Mouse (Mus musculus) telencephalon, adult 2 months (tissue): ENCODE results near the gene Vars.
"Not testable (repeated sequence)": the region's sequence is repeated elsewhere in the genome, so short reads cannot be mapped to it uniquely, and the experiment has no call there.

Experiments used
- DNase-seq: peaks from one replicate; pipeline ENCODE4 v3.0.0-alpha.2; 2011; ENCODE audit warnings: low read depth, low spot score

The Vars gene

DNA sequence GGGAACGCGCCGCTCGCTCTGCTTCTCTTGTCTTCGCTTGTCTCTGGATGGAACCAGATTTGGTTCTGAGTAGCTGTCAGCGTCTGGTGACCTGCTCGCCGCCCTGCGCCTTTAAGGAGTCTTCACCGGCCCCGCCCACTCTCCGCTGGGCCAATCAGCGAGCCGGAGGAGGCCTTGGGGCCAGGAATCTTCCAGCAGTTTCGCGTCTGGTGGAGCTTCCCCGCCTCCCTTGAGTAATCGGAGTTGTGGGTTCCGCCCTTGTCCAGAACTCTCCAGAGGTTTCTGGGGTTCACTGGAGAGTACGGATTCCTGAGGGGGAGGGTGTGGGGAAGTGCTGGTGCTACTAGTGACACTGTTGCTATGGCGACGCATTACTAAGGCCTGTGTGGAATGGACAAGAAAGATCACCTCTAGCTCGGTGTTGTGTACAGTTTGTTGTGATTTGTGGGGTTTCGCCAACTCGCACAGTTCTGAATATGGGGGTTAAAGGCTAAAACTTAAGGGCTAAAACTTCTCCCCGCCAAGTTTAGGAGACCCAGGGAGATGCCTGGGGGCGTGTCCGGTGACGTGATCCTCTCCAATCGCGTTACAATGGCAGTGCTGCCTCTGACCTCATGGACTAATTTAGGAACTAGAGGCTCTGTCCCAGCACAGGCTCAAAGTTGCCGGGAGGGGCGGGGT lies 28.6 kb upstream of the Vars start, which contains the start of the genes Hspa1a and Hspa1l:
Hspa1a (minus strand) TSS at position 88 of the 681 bp plus-strand sequence.
Hspa1l (plus strand) TSS at position 635 of the 681 bp plus-strand sequence.
- DNase-seq = not testable (repeated sequence)

DNA sequence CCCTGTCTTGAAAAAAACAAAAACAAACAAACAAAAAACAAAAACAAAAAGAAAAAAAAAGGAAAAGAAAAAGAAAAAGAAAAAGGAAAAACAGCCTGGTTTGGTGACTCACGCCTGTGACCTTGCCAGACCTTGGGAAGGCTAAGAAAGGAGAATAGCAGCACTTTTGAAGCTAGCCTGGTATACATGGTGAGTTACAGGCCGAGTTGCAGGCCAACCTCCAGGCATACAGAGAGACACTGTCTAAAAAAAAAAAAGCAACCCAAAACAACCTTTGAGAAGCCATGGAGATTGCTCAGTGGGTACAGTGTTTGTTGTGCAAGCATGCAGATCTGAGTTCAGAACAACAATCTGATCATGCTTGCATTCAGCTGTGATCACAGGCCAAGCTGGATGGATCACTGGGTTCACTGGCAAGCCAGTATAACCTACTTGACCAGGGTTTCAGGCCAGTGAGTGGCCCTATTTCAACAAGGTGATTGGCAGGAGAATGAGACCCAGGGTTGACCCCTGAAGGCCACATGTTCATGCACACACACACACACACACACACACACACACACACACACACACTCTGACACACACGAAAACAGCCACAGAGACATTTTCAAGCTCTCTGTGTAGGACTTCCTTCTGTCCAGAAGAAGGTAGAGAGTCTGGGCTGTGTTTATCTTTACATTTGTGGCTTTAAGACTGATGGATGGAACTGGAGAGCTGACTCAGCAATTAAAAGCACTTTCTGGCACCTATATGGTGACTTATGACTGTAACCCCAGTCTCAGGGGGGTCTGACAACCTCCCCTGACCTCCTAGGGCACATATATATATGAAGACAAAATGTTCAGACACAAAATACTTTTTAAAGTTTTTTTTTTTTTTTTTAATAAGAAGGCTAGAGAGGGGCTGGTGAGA lies 24.9 kb upstream of the Vars start:
- no peak for DNase-seq

DNA sequence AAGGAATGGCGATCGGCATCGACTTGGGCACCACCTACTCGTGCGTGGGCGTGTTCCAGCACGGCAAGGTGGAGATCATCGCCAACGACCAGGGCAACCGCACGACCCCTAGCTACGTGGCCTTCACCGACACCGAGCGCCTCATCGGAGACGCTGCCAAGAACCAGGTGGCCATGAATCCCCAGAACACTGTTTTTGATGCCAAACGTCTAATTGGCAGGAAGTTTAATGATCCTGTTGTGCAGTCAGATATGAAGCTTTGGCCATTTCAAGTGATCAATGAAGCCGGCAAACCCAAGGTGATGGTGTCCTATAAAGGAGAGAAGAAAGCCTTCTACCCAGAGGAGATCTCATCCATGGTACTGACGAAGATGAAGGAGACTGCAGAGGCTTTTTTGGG lies 23.8 kb upstream of the Vars start:
- DNase-seq = no peak

DNA sequence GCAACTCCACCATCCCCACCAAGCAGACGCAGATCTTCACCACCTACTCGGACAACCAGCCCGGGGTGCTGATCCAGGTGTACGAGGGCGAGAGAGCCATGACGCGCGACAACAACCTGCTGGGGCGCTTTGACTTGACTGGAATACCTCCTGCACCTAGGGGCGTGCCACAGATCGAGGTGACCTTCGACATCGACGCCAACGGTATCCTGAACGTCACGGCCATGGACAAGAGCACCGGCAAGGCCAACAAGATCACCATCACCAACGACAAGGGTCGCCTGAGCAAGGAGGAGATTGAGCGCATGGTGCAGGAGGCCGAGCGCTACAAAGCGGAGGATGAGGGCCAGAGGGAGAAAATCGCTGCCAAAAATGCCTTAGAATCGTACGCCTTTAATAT lies 22.5 kb upstream of the Vars start:
- DNase-seq = no peak

DNA sequence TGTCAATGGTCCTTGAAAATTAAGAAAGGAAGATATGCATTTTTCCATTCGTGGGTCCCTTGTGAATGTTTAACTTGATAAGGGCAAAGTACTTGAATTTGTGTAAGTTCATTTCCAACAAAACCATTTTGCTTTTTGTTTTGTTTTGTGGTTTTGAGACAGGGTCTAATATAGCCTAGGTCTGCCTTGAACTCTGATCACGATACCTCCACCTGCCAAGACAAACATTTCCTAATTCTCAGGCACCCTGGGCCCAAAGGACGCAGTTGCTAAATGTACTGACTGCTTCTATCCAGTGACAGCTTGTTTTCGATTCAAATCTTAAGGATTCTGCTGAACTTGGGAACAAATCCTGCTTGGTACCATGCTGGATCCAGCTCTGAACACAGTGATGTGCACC lies 21.2 kb upstream of the Vars start:
- no peak for DNase-seq

DNA sequence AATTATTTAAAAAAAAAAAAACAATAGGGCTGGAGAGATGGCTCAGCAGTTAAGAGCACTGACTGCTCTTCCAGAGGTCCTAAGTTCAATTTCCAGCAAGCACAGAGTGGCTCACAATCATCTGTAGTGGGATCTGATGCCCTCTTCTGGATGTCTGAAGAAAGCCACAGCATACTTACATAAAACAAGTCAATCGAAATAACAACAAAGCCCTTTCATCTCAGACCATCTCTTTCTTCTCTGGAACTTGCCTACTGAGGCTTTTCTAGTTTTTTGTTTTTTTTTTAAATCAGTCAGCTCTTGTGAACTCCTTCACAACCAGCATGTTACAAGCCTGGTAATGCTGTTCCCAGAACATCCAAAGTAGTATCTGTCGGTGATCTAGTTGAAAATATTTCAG lies 20.1 kb upstream of the Vars start:
- no peak for DNase-seq

DNA sequence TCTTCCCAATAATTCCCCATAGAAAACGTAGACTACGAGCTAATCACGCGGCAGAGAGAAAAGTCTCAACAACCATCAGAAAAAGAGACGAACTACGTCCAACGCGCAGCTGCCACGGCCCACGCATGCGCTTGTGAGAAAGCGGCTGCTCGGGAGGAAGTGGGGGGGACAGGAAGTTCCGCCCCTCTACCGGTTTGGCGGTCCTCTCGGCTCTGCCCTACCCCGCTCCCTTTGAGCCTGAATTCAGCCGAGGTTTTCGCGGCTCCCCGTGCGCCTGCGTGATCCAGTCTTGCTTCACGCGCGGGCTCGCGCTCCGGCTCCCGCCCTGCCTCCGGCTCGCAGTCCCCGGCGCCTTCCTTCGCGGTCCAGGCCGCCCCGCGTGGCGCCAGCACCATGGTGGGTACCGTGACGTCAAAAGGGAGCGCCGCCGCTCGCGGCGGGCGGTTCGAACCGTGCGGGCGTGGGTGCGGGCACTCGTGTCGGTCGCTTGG lies 19.1 kb upstream of the Vars start, which contains the start of gene Lsm2:
Lsm2 (plus strand) TSS at position 173 of the 491 bp plus-strand sequence.
- DNase-seq = peak; percentile 93

DNA sequence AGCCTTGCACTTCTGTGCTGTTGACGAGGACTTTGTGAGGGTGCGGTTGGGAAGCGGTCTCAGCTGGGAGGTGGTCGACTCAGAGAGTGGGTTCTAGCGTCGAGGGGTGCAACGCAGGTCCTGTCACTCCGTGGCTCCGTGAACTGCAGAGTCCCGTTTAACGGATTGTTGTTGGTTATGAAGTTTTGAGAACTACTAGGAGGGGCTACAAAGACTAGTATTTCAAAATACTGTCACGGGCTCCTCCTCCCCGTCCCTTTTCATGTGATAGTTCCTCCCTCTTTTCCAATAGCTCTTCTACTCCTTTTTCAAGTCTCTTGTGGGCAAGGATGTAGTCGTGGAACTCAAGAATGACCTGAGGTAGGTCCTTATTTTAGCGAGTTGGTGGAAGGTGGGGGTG lies 18.5 kb upstream of the Vars start:
- DNase-seq = no peak

DNA sequence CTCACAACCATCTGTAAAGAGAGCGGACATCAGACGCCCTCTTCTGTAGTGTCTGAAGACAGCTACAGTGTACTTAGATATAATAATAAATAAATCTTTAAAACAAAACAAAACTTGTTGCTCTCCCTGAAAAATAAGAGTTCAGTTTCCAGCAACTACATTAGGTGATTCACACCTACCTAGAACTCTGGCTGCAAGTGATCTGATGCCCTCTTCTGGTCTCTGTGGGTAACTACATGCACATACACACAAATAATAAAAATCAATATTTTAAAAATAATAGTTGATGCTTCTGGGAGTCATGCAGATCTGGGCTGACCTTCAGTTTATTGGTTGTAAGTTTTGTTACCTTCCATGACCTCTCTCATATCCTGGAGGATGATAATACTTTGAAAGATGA lies 16.6 kb upstream of the Vars start:
- no peak for DNase-seq

DNA sequence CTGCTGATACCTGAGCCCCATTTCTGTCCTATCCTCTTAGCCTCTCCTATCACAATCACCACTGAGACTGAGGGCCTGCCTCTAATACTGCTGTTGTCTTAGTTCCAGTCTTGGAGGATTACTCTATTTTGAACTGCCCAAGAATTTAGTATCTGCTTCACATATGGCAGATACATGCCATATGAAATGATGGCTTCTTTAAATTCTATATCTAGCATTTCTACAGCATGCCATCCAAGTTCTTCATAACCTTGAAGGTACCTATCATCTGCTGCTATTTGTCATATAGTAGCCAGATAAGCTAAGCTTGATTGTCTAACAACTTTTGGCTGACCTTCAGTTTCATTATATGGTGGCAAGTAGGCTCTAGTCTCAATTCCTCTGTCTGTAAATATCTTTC lies 6.0 kb upstream of the Vars start:
- no peak for DNase-seq

DNA sequence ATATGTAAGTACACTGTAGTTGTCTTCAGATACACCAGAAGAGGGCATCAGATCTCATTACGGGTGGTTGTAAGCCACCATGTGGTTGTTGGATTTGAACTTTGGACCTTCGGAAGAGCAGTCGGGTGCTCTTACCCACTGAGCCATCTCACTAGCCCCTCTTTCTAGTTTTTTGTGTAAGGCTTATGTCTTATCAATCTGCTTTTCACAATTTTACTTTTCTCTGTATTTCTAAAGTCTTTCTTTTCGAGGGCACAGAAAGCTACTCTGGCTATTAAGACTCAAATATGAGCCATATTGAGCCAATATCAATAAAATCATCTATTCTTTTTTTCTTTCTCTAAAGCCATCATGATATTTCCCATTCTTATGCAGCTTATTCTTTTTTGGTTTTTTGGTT lies 5.6 kb upstream of the Vars start:
- DNase-seq = not testable (repeated sequence)

DNA sequence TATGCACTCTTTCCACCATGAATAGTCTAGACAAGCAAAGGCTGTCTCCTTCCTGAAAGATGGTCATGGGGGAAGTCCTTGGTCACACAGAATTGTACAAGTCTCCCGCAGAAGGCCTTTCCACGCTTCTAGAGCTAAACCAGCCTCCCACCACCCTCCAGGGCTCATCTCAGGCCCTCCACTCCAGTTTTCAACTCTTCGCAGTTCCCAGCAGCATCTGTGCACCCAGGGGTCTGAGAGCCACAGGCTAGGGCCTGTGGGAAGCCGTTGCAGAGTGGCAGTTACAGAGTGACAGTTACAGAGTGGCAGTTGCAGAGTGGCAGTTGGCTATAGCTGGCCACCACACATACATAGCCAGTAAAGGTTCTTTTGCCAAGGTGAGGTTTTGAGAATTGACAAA lies 4.9 kb upstream of the Vars start:
- DNase-seq = not testable (repeated sequence)

DNA sequence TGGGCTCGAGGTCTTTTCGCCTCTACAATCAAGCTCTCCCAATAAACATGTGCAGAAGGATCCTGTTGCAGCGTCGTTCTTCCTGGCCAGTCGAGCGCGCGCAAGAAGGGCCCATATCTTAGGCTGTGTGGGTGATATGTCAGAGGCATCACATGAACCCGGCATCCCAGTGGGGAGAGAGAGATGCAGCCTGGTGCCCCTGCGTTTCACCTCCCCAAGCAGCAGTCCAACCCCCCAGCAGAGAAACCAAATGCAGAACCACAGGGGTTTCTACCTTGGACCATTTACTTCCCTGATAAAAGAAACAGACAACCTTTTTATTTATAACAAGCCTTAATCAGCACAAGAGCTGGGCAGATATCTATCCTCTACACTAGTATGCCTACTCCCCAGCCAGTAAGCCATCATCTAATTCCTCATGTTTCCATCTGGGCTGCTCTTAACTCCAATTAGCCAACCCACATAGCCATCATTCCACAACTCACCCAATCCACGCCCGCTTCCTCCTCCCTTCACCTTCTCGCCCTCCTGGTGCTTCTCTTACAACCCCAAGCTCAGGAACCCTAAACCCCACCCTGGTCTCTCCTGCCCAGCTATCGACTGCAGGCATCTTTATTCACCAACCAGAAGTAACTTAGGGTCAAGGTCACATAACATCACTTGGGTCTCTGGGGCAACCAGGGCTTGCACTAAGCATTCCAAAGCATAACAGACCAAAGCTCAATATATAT lies 4.2 kb upstream of the Vars start:
- DNase-seq = no peak

DNA sequence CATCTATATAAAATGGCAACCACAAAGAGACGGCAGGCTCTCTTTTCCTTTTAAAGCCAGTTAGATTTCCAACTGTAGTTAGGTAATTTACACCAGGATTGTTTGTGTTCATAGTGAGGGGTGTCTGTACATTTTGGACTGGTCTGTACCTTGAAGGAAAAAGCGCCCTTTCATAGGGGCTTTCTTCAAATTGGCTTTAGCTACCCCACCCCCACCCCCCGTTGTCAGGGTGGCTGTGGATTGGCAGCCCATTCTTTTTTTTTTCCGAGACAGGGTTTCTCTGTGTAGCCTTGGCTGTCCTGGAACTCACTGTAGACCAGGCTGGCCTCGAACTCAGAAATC lies 3.7 kb upstream of the Vars start:
- no peak for DNase-seq

DNA sequence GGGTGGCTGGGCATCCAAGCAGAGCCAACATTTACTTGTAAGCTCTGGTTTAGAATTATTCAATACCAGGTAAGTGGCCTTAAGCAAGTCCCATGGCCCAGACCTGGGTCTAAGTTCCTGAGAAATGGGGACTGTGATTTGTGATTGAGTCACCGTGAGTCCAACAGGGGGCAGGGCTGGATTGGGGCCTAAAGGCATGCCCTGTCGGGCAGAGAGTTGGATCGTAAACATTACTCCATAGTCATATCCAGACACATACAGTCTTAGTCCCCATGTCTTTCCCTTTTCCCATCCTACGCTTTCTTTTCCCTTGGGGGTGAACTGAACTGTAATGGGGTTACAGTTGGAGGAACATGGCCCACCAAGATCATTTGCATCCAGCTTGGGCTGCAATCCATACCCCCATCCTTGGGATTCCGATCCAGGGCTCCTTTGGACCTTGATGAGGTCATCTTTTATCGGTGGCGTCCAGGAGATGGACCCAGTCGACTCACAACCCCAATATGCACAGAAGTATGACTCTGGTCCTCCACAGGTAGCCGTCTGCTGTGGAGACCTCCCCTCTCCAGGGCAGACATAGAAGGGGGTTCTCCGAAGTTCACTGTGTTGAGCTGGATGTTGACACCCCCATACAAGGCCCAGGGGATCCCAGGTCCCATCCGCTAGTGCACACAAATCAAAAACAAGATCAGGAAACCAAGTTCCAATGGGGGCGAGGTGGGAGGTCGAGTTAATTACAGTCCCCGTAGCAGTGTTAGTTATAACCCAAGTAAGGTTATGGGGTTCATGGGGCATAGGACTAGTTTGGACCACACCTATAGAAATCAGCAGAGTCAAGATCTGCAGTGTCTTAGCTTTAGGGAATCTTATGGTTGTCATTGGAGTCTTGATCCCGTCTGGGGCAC lies 2.0 kb upstream of the Vars start:
- DNase-seq = no peak

DNA sequence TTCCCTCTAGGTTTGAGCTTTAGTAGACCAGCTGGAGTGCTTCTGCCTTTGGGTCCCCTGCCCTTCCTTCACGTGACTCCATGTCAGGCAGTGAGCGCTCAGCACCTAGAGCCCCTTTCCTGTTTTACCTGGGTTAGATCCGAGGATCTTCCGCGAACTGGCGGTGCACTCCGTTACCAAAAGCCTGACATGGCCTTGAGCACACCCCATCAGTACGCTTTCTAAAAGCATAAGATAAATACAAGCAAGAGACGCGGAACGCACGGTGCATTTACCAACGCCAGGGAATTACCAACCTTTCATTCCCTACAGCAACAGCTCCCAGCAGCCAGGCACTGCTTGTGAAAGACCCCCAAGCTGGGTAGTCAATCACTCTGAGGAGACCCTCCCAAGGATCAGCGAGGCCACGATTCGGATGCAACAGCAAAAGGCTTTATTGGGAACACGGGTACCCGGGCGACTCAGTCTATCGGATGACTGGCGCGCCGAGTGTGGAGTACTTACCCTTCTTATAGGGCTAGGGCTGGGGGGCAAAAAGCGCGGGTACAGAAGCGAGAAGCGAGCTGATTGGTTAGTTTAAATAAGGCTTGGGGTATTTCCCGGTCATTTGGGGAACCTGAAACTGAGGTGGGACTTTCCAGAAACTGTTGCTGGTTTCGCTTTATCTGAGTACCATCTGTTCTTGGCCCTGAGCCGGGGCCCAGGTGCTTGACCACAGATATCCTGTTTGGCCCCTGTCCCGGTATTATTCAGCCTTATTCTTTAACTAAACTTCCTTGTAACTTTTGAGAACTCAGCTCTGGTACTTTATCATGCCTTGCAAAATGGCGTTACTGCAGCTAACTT lies 693 bp upstream of the Vars start:
- DNase-seq = not testable (repeated sequence)

DNA sequence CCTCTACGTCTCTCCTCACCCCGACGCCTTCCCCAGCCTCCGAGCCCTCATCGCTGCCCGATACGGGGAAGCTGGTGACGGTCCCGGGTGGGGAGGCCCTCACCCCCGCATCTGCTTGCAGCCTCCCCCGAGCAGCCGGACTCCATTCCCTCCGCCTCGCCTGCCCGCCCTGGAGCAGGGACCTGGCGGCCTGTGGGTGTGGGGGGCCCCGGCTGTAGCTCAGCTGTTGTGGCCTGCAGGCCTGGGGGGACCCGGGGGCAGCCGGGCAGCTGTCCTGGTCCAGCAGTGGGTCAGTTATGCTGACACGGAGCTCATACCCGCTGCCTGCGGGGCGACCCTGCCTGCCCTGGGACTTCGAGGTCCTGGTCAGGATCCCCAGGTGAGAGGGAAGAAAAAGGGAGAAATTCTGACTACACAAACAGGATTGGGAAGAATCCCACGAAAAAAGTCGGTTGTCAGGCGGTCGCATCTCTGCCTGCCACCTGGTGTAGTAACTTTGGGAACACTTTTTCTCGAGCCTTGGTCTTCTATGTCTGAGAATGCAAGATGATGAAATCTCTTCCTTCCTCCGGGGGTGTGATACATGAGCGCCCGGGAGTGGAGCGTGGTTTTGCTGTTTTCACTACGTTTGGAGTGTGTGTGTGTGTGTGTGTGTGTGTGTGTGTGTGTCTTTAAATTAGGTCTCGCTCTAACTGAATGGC lies 815 bp downstream of the Vars start:
- DNase-seq = no peak

DNA sequence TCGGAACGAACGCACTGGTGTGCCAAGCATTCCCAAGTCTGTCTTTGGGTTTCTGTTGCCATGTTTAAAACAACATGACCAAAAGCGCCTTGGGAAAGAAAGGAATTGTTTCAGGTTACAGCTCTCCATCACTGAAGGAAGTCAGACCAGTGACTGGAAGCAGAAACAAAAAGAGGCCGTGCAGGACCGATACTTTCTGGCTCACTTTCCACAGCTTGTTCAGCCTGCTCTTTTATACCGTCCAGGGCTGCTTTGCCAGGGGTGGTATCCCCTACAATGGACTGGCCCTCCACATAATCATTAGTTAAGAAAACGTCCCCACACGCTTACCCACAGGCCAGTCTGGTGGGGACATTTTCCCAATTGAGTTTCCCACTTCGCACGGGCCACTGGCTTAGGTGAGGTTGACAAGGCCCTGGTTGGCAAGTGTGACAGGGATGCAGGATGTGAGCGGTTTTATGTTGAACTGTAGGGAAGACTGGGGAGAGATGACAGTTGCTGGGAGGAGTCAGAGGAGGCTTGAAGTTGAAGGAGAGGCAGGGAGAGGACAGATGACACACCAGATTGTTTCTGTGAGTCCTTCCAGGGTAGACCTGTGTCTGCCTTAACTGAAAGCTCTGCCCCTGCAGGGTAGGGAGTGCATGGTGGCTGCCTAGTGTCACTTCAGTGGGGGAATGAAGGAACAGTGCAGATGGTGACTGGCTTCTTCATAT lies 1.5 kb downstream of the Vars start:
- no peak for DNase-seq
